Mouse (Mus musculus): ENCODE results near the gene Tbx19. TPM values are rescaled to one million over a fixed set of nuclear protein-coding genes. Genes with fewer than 3 reads are reported as not detected.

The Tbx19 gene
- total RNA-seq, 2 experiments from 2014 or later: not detected

- no peak for DNase-seq (ENCODE audit: low spot score in 2 of 2)
- TF ChIP-seq CTCF (conservative IDR thresholded peaks at IDR 0.05): no peak
- Histone ChIP-seq H3K4me3 (no peak overlapping the region), H3K27ac (no peak overlapping the region)
These were observed 61.0 kb downstream of the Tbx19 start for GRCm38 (mm10) chr1:165099569-165099968.

GRCm38 (mm10) chr1:165094871-165095270, 65.7 kb downstream of the Tbx19 start:
- Histone ChIP-seq H3K4me3 (no peak overlapping the region), H3K27ac (no peak overlapping the region)
- DNase-seq (ENCODE audit: low spot score in 2 of 2): no peak
- no peak for TF ChIP-seq CTCF (conservative IDR thresholded peaks at IDR 0.05)

GRCm38 (mm10) chr1:165091721-165092120, 68.9 kb downstream of the Tbx19 start:
- H3K27ac ChIP-seq: peak overlapping the region; percentile 70
- peak; percentile 70 to 74 for DNase-seq (ENCODE audit: low spot score in 2 of 2)
- peak overlapping the region; percentile 17; the same call in 1 of the 2 replicates for H3K4me3 ChIP-seq
- no peak for TF ChIP-seq CTCF (conservative IDR thresholded peaks at IDR 0.05)

GRCm38 (mm10) chr1:165089556-165089955, 71.0 kb downstream of the Tbx19 start:
- no peak overlapping the region for H3K4me3 ChIP-seq
- no peak overlapping the region for H3K27ac ChIP-seq
- TF ChIP-seq CTCF (conservative IDR thresholded peaks at IDR 0.05): no peak
- no peak for DNase-seq (ENCODE audit: low spot score in 2 of 2)

Other genes with a start within 250 kb of the Tbx19 start
- gene Xcl1, start 225.2 kb downstream of the Tbx19 start, total RNA-seq (2021): not detected
- gene Sft2d2, start 33.7 kb upstream of the Tbx19 start, total RNA-seq (2021): 10 to 100 TPM; 13.4 to 13.7 TPM
- 10 to 100 TPM; 65.2 to 67.7 TPM for gene Tiprl, start 76.2 kb upstream of the Tbx19 start, total RNA-seq (2021)
- gene Gpr161, start 135.0 kb upstream of the Tbx19 start, total RNA-seq (2021): 10 to 100 TPM; 69.0 to 71.6 TPM